Mouse (Mus musculus): Measurements from ENCODE around the gene Slc22a7. TPM values are rescaled to one million over a fixed set of nuclear protein-coding genes. Genes with fewer than 3 reads are reported as not detected.
A peak's percentile ranks its signal among the peaks of the same experiment; 100 is the strongest.

Gene Slc22a7
- total RNA-seq, 2 experiments from 2014 or later: 0.25 to 0.75 TPM

GRCm38 (mm10) chr17:46428761-46429414, 9.4 kb downstream of the Slc22a7 start, which contains the start of gene Crip3:
Gene Crip3 (plus strand): TSS chr17:46428926.
- no peak for TF ChIP-seq CTCF (IDR thresholded peaks at IDR 0.05)
- intact Hi-C loops (cut with DNase I): no loop called here
- no peak for DNase-seq (ENCODE audit: extremely low spot score in 1 of 2, low spot score in 2 of 2)
- Histone ChIP-seq H3K27ac (no peak within 1 kb of the TSS), H3K4me3 (no peak within 1 kb of the TSS)

GRCm38 (mm10) chr17:46426496-46426895, 11.8 kb downstream of the Slc22a7 start:
- no peak for TF ChIP-seq CTCF (IDR thresholded peaks at IDR 0.05)
- Histone ChIP-seq H3K4me3 (no peak overlapping the region), H3K27ac (no peak overlapping the region)
- intact Hi-C loops (cut with DNase I): no loop called here
- no peak for DNase-seq (ENCODE audit: extremely low spot score in 1 of 2, low spot score in 2 of 2)

GRCm38 (mm10) chr17:46419717-46420116, 18.5 kb downstream of the Slc22a7 start:
- no peak overlapping the region for H3K4me3 ChIP-seq
- intact Hi-C loops (cut with DNase I): no loop called here
- H3K27ac ChIP-seq: no peak overlapping the region
- DNase-seq (ENCODE audit: extremely low spot score in 1 of 2, low spot score in 2 of 2): no peak
- TF ChIP-seq CTCF (IDR thresholded peaks at IDR 0.05): no peak

GRCm38 (mm10) chr17:46418628-46419027, 19.6 kb downstream of the Slc22a7 start:
- Histone ChIP-seq H3K27ac (no peak overlapping the region), H3K4me3 (no peak overlapping the region)
- DNase-seq (ENCODE audit: extremely low spot score in 1 of 2, low spot score in 2 of 2): no peak
- intact Hi-C loops (cut with DNase I): no loop called here
- TF ChIP-seq CTCF (IDR thresholded peaks at IDR 0.05): no peak

- DNase-seq (ENCODE audit: extremely low spot score in 1 of 2, low spot score in 2 of 2): no peak
- TF ChIP-seq CTCF (IDR thresholded peaks at IDR 0.05): peak; percentile 61
- intact Hi-C loops (cut with DNase I): no loop called here
- no peak overlapping the region for H3K27ac ChIP-seq
- H3K4me3 ChIP-seq: no peak overlapping the region
These were observed 29.8 kb downstream of the Slc22a7 start for GRCm38 (mm10) chr17:46408478-46408877.

- H3K4me3 ChIP-seq: no peak overlapping the region
- TF ChIP-seq CTCF (IDR thresholded peaks at IDR 0.05): no peak
- no peak for DNase-seq (ENCODE audit: extremely low spot score in 1 of 2, low spot score in 2 of 2)
- no peak overlapping the region for H3K27ac ChIP-seq
- intact Hi-C loops (cut with DNase I): loop anchor here (5.0 kb wide), 2 partner anchors 127 to 192 kb away; partner anchors contain the start of genes Polh and Xpo5
These were observed 43.6 kb downstream of the Slc22a7 start for GRCm38 (mm10) chr17:46394631-46395030.

- intact Hi-C loops (cut with DNase I): loop anchor here (5.0 kb wide), 2 partner anchors 126 to 191 kb away; partner anchors contain the start of genes Polh and Xpo5
- Histone ChIP-seq H3K4me3 (no peak overlapping the region), H3K27ac (no peak overlapping the region)
- peak in 1 of 2 experiments; percentile 35 for DNase-seq (ENCODE audit: extremely low spot score in 1 of 2, low spot score in 2 of 2)
- peak; percentile 64 for TF ChIP-seq CTCF (IDR thresholded peaks at IDR 0.05)
These were observed 45.2 kb downstream of the Slc22a7 start for GRCm38 (mm10) chr17:46393012-46393411.

GRCm38 (mm10) chr17:46388200-46388599, 50.1 kb downstream of the Slc22a7 start:
- intact Hi-C loops (cut with DNase I): no loop called here
- TF ChIP-seq CTCF (IDR thresholded peaks at IDR 0.05): no peak
- H3K4me3 ChIP-seq: no peak overlapping the region
- no peak overlapping the region for H3K27ac ChIP-seq
- no peak for DNase-seq (ENCODE audit: extremely low spot score in 1 of 2, low spot score in 2 of 2)

GRCm38 (mm10) chr17:46384061-46384801, 54.0 kb downstream of the Slc22a7 start:
- Histone ChIP-seq H3K4me3 (peak overlapping the region; percentile 62), H3K27ac (peak overlapping the region; percentile 79)
- DNase-seq (ENCODE audit: extremely low spot score in 1 of 2, low spot score in 2 of 2): peak; percentile 31 to 42
- intact Hi-C loops (cut with DNase I): no loop called here
- TF ChIP-seq CTCF (IDR thresholded peaks at IDR 0.05): no peak; the same call in 1 of the 2 replicates

- peak; percentile 98 for DNase-seq (ENCODE audit: extremely low spot score in 1 of 2, low spot score in 2 of 2)
- intact Hi-C loops (cut with DNase I): loop anchor here (1.0 kb wide), 1 partner anchor 55 kb away; the partner anchor contains the start of gene Abcc10
- peak within 1 kb of the TSS; percentile 80 for H3K27ac ChIP-seq
- peak; percentile 5 for TF ChIP-seq CTCF (IDR thresholded peaks at IDR 0.05)
- H3K4me3 ChIP-seq: peak within 1 kb of the TSS; percentile 62
These were observed 54.8 kb downstream of the Slc22a7 start, which contains the start of gene Zfp318 for GRCm38 (mm10) chr17:46383294-46384060. Gene Zfp318 (plus strand): TSS chr17:46383731.

Other genes with a start within 250 kb of the Slc22a7 start
- gene Polh, start 235.8 kb downstream of the Slc22a7 start, total RNA-seq (2021): 1 to 10 TPM; 6.3 to 6.7 TPM
- 10 to 100 TPM; 42.1 to 43.3 TPM for gene Xpo5, start 235.7 kb downstream of the Slc22a7 start, total RNA-seq (2021)
- 10 to 100 TPM; 38.1 to 40.4 TPM for gene Polr1c, start 190.4 kb downstream of the Slc22a7 start, total RNA-seq (2021)
- 10 to 100 TPM; 85.5 to 87.6 TPM for gene Yipf3, start 190.4 kb downstream of the Slc22a7 start, total RNA-seq (2021)
- gene Lrrc73, start 184.9 kb downstream of the Slc22a7 start, total RNA-seq (2021): 10 to 100 TPM; 63.4 to 63.7 TPM
- gene Tjap1, start 155.4 kb downstream of the Slc22a7 start, total RNA-seq (2021): 10 to 100 TPM; 38.4 to 60.3 TPM
- gene Dlk2, start 141.0 kb downstream of the Slc22a7 start, total RNA-seq (2021): 10 to 100 TPM; 66.1 to 82.1 TPM
- gene Abcc10, start 110.1 kb downstream of the Slc22a7 start, total RNA-seq (2021): 10 to 100 TPM; 10.0 to 11.5 TPM
- gene Zfp318, start 54.7 kb downstream of the Slc22a7 start, total RNA-seq (2021): 10 to 100 TPM; 56.7 to 69.5 TPM
- 1 to 10 TPM; 5.2 to 5.8 TPM for gene Crip3, start 9.5 kb downstream of the Slc22a7 start, total RNA-seq (2021)
- 100 to 1,000 TPM; 136 to 148 TPM for gene Ttbk1, start 49.2 kb upstream of the Slc22a7 start, total RNA-seq (2021)
- gene Dnph1, start 58.3 kb upstream of the Slc22a7 start, total RNA-seq (2021): 1 to 10 TPM; 4.2 to 5.0 TPM
- 10 to 100 TPM; 66.6 to 70.1 TPM for gene Cul9, start 107.9 kb upstream of the Slc22a7 start, total RNA-seq (2021)
- gene Srf, start 117.7 kb upstream of the Slc22a7 start, total RNA-seq (2021): 10 to 100 TPM; 57.0 to 74.2 TPM
- 1 to 10 TPM; 8.3 to 9.4 TPM for gene Ptk7, start 191.0 kb upstream of the Slc22a7 start, total RNA-seq (2021)
- 10 to 100 TPM; 21.9 to 24.4 TPM for gene Klc4, start 207.6 kb upstream of the Slc22a7 start, total RNA-seq (2021)
- 10 to 100 TPM; 49.1 to 53.2 TPM for gene Mrpl2, start 207.8 kb upstream of the Slc22a7 start, total RNA-seq (2021)
- 10 to 100 TPM; 25.9 to 30.0 TPM for gene Cul7, start 211.9 kb upstream of the Slc22a7 start, total RNA-seq (2021)
- gene Rrp36, start 235.9 kb upstream of the Slc22a7 start, total RNA-seq (2021): 10 to 100 TPM; 14.9 to 15.7 TPM
- gene Mea1, start 240.3 kb upstream of the Slc22a7 start, total RNA-seq (2021): 100 to 1,000 TPM; 114 to 122 TPM
- gene Klhdc3, start 242.5 kb upstream of the Slc22a7 start, total RNA-seq (2021): 100 to 1,000 TPM; 195 to 200 TPM